In the genomic region with DNA sequence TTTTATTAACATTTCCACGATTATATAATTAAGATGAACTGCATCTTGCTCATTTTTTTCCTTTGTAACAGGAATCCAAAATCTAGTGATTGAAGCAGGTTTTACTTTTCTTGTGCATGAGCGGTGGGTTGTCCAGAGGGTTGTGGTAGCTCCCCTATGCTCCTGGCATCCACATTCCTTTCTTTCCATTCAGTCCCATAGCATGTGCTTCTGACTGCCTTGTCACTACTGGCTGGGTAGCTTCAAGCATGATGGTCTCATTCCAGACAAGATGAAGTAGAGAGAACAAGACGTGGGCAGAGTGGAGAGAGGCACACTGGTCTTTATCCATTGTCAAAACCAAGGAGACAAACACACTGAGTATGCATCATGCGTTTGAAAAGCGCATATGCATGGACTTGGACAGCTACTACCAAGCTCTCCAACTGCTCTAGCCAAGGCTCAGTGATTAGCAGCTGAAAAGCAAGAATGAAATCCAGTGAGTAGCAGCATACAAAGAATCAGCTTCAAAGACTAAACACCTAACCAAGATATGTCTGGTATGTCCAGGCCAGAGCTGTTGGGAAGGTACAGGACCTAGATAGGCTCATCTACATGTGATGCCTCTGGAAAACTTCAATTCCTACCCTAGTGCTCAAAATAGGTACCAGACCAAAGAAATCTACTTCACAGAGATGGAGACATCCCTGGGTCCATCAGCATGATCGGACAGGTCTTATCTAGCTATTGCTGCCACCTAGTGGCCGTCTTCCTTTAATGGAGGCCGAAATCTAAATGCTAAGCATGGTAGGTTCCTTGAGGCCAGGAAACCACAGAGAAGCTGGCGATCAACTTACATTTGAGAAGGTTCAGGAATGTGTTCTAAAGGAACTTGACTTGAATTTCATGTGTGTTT, we compare ENCODE assay signal across 9 mouse cellular contexts. TPM values are rescaled to one million over a fixed set of nuclear protein-coding genes. Genes with fewer than 3 reads are reported as not detected.
DNase-seq lines count a peak whose midpoint lies in the region; ATAC-seq and TF ChIP-seq lines count a peak whose summit lies in the region.
"Had no signal": no experiment of that assay in that cellular context is flagged by ENCODE, and none has a peak within 500 bp of the region (broad histone marks: within the 10 kb centered on the region; RNA-seq: fewer than 3 reads in every experiment).

No protein-coding gene starts in this region.

- DNase-seq in brain, embryonic 14.5 days (ENCODE audit: low read depth): peak; percentile 96
- DNase-seq in fibroblast of lung, adult 2 months (ENCODE audit: low read depth): peak; percentile 49
- peak; percentile 93 for DNase-seq in kidney, postnatal 10 days
- DNase-seq in liver: peak; percentile 77
- DNase-seq in naive thymus-derived CD4-positive, alpha-beta T cell, adult 2 months (ENCODE audit: low read depth): peak; percentile 83
- peak; percentile 53 to 79 for DNase-seq in spleen, postnatal 4 days (ENCODE audit: low spot score in 2 of 2)

- no peaks in the 10 kb centered on the region for H3K9me3 ChIP-seq in heart, embryonic 16.5 days (replicated peaks; ENCODE audit: control insufficient read depth, low read length)
- H3K9me3 ChIP-seq: embryonic facial prominence, embryonic 12.5 days had no signal

- no peaks in the 10 kb centered on the region for H3K4me1 ChIP-seq in heart, embryonic 16.5 days (ENCODE audit: control insufficient read depth, insufficient read depth, low read length)
- H3K4me1 ChIP-seq: embryonic facial prominence, embryonic 12.5 days had no signal

- peak; percentile 75; the same call in 1 of the 2 replicates for TF ChIP-seq CTCF in brain, embryonic 14.5 days (IDR thresholded peaks at IDR 0.05; ENCODE audit: borderline replicate concordance, extremely low read depth, insufficient read depth, insufficient read length)

- peak; percentile 89 for ATAC-seq in CD4-positive, CD25-positive, alpha-beta regulatory T cell, adult 4 months
- ATAC-seq in heart, embryonic 16.5 days (replicated peaks; ENCODE audit: extremely low read depth, insufficient read depth, low FRiP score): peak; percentile 73

- H3K27me3 ChIP-seq in heart, embryonic 16.5 days (ENCODE audit: control insufficient read depth, insufficient read depth, low read length): no peaks in the 10 kb centered on the region
- H3K27me3 ChIP-seq: embryonic facial prominence, embryonic 12.5 days had no signal

- no peak for TF ChIP-seq POLR2A in brain, embryonic 14.5 days (IDR thresholded peaks at IDR 0.05; ENCODE audit: borderline replicate concordance, extremely low read depth, insufficient read depth, insufficient read length, poor library complexity, severe bottlenecking)

- no peak overlapping the region for H3K4me3 ChIP-seq in heart, embryonic 16.5 days (ENCODE audit: low read length)
- H3K4me3 ChIP-seq: embryonic facial prominence, embryonic 12.5 days had no signal

- H3K9ac ChIP-seq in heart, embryonic 16.5 days (ENCODE audit: low read length): no peak overlapping the region
- H3K9ac ChIP-seq: embryonic facial prominence, embryonic 12.5 days had no signal

- H3K4me2 ChIP-seq in heart, embryonic 16.5 days (ENCODE audit: low read depth, low read length): no peak overlapping the region
- H3K4me2 ChIP-seq: embryonic facial prominence, embryonic 12.5 days had no signal

- H3K36me3 ChIP-seq in heart, embryonic 16.5 days (ENCODE audit: control insufficient read depth, insufficient read depth): no peaks in the 10 kb centered on the region
- H3K36me3 ChIP-seq: embryonic facial prominence, embryonic 12.5 days had no signal

- WGBS in heart, embryonic 16.5 days: 52% methylated on average over 9 of the region's 9 CpGs

- H3K27ac ChIP-seq in heart, embryonic 16.5 days (ENCODE audit: low read length): no peak overlapping the region
- H3K27ac ChIP-seq: embryonic facial prominence, embryonic 12.5 days had no signal

RNA-seq across cellular contexts. Expression of gene Slc25a36, which starts 42.5 kb away (rescaled TPM):
- 10 to 100 TPM; 67.5 to 77.7 TPM for polyA plus RNA-seq in CD4-positive, CD25-positive, alpha-beta regulatory T cell, adult 4 months (2017; shearing (Covaris generic))
- polyA plus RNA-seq in brain, embryonic 14.5 days (2012; rRNA removed): 83.6 and 89.8 TPM in 2 replicates
- 42.3 and 47.0 TPM in 2 replicates for polyA plus RNA-seq in heart, embryonic 16.5 days (2015; fragmentation: Nextera tagmentation; extraction: Ambion mirVana)

RNA-seq across cellular contexts. Expression of gene Spsb4, which starts 49.8 kb away (rescaled TPM):
- polyA plus RNA-seq in CD4-positive, CD25-positive, alpha-beta regulatory T cell, adult 4 months (2017; shearing (Covaris generic)): not detected
- 24.8 and 28.6 TPM in 2 replicates for polyA plus RNA-seq in brain, embryonic 14.5 days (2012; rRNA removed)
- 53.2 and 53.7 TPM in 2 replicates for polyA plus RNA-seq in heart, embryonic 16.5 days (2015; fragmentation: Nextera tagmentation; extraction: Ambion mirVana)

Comparison
In these comparisons a context has a peak if more than half of its experiments do, and no peak if none do; other contexts are left out.
1. RNA of gene Spsb4, which starts 49.8 kb away (polyA plus RNA-seq): 53.2 to 53.7 TPM in heart, embryonic 16.5 days and 24.8 to 28.6 TPM in brain, embryonic 14.5 days; not detected in CD4-positive, CD25-positive, alpha-beta regulatory T cell, adult 4 months; every median in the first group is over 10 times any median in the second.
2. Peak in every context shown above with its lines, with median percentiles within 50 percentile points of each other: DNase-seq.